Mouse (Mus musculus): ENCODE data around the gene Fam189a2. TPM values are rescaled to one million over a fixed set of nuclear protein-coding genes. Genes with fewer than 3 reads are reported as not detected.

Fam189a2 gene
- total and polyA plus RNA-seq, 3 experiments = not detected

DNA sequence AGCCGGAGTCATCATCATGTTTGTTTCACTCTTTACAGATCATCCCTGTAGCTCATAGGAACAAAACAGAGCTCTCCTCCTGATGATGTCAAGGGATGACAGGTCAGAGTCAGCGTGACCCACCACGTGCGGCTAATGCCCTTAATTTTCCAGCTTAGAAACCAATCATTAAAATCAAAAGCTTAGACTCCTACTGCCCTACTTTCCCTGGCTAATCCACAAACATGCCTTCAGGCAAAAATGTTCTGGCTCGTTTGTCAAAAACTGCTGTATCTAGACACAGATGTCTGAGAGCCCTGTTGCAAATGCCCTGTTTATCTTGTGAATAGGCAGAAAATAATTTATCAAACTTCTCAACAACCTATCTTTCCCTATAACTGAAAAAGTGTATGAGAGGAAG is 4.9 kb downstream of the Fam189a2 start:
- Histone ChIP-seq H3K4me3 (ENCODE audit: control insufficient read depth in 1 of 2, insufficient read depth in 1 of 2, low read depth in 2 of 2, low read length in 2 of 2) (no peak overlapping the region), H3K36me3 (ENCODE audit: control insufficient read depth in 1 of 2, insufficient read depth in 2 of 2, low read length in 2 of 2) (no peaks in the 10 kb centered on the region), H3K27me3 (ENCODE audit: control insufficient read depth in 1 of 2, insufficient read depth in 2 of 2, low read length in 2 of 2) (no peaks in the 10 kb centered on the region), H3K27ac (ENCODE audit: control insufficient read depth, low read depth, low read length) (no peak overlapping the region), H3K79me2 (ENCODE audit: control insufficient read depth, insufficient read depth, low read length, poor library complexity) (no peaks in the 10 kb centered on the region), H3K9me3 (replicated peaks; ENCODE audit: insufficient read depth, low read length) (no peaks in the 10 kb centered on the region), H3K9ac (ENCODE audit: control insufficient read depth, low read depth, low read length, poor library complexity, severe bottlenecking) (no peak overlapping the region), H3K4me1 (ENCODE audit: control insufficient read depth in 1 of 2, insufficient read depth in 2 of 2, low read length in 2 of 2) (no peaks in the 10 kb centered on the region)
- TF ChIP-seq EP300 (IDR thresholded peaks at IDR 0.05; ENCODE audit: low read depth in 1 of 2, low read length in 2 of 2) = no peak
- no peak for TF ChIP-seq MAX (IDR thresholded peaks at IDR 0.05; ENCODE audit: low read length)
- no peak for TF ChIP-seq SMC3 (IDR thresholded peaks at IDR 0.05; ENCODE audit: low read depth, low read length)
- no peak for TF ChIP-seq ZC3H11A (IDR thresholded peaks at IDR 0.05; ENCODE audit: low read depth, low read length)
- TF ChIP-seq GATA1 (IDR thresholded peaks at IDR 0.05; ENCODE audit: low read depth, low read length) = no peak
- TF ChIP-seq USF1 (IDR thresholded peaks at IDR 0.05; ENCODE audit: low read depth, low read length) = no peak
- no peak for TF ChIP-seq CTCF (IDR thresholded peaks at IDR 0.05 in 2 of 3, conservative IDR thresholded peaks at IDR 0.05 in 1 of 3; ENCODE audit: control insufficient read depth in 1 of 3, insufficient read depth in 1 of 3, low read depth in 2 of 3, low read length in 3 of 3, poor library complexity in 1 of 3, severe bottlenecking in 1 of 3)
- TF ChIP-seq POLR2A (IDR thresholded peaks at IDR 0.05; ENCODE audit: control insufficient read depth in 1 of 2, insufficient read depth in 1 of 2, low read depth in 1 of 2, low read length in 2 of 2, poor library complexity in 1 of 2) = no peak
- TF ChIP-seq ZKSCAN1 (IDR thresholded peaks at IDR 0.05; ENCODE audit: low read depth, low read length) = no peak
- TF ChIP-seq GABPA (IDR thresholded peaks at IDR 0.05; ENCODE audit: low read depth, low read length) = no peak
- no peak for TF ChIP-seq MXI1 (IDR thresholded peaks at IDR 0.05; ENCODE audit: low read depth, low read length)
- TF ChIP-seq MYC (IDR thresholded peaks at IDR 0.05; ENCODE audit: low read depth, low read length) = no peak
- TF ChIP-seq JUND (IDR thresholded peaks at IDR 0.05; ENCODE audit: low read depth, low read length) = no peak
- TF ChIP-seq SIN3A (IDR thresholded peaks at IDR 0.05; ENCODE audit: low read length) = no peak
- no peak for TF ChIP-seq TCF12 (IDR thresholded peaks at IDR 0.05; ENCODE audit: low read depth, low read length)
- DNase-seq (ENCODE audit: low read depth, low spot score) = no peak

DNA sequence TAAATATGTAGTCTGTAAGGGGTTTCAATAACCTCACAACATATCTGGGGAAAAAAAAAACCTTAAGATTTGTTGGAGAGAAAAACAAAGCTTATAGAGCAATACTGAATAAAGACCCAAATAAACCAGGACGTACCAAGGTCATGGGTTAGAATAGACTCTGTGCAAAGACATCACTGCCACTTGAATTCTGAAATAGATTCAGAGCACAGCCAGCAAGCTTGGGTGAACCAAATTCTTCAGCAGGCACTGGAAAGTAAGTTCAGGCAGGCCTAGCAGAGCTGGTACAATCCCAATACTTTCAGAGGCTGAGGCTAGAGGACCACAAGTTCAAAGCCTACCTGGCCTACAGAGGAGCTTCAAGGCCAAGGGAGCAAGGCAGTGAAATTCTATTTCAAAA is 6.2 kb downstream of the Fam189a2 start:
- H3K4me3 ChIP-seq (ENCODE audit: control insufficient read depth in 1 of 2, insufficient read depth in 1 of 2, low read depth in 2 of 2, low read length in 2 of 2) = no peak overlapping the region
- H3K9me3 ChIP-seq (replicated peaks; ENCODE audit: insufficient read depth, low read length) = no peaks in the 10 kb centered on the region
- no peak for TF ChIP-seq JUND (IDR thresholded peaks at IDR 0.05; ENCODE audit: low read depth, low read length)
- TF ChIP-seq MAZ (IDR thresholded peaks at IDR 0.05; ENCODE audit: low read depth, low read length) = no peak
- no peak for TF ChIP-seq GABPA (IDR thresholded peaks at IDR 0.05; ENCODE audit: low read depth, low read length)
- no peak for TF ChIP-seq EP300 (IDR thresholded peaks at IDR 0.05; ENCODE audit: low read depth in 1 of 2, low read length in 2 of 2)
- TF ChIP-seq SIN3A (IDR thresholded peaks at IDR 0.05; ENCODE audit: low read length) = no peak
- no peak for TF ChIP-seq MYB (IDR thresholded peaks at IDR 0.05; ENCODE audit: low read depth, low read length)
- no peak for TF ChIP-seq USF1 (IDR thresholded peaks at IDR 0.05; ENCODE audit: low read depth, low read length)
- no peak for TF ChIP-seq TBP (IDR thresholded peaks at IDR 0.05; ENCODE audit: low read depth, low read length)
- TF ChIP-seq ELF1 (IDR thresholded peaks at IDR 0.05; ENCODE audit: low read depth, low read length) = no peak
- TF ChIP-seq KAT2A (conservative IDR thresholded peaks at IDR 0.05; ENCODE audit: low read depth, low read length) = no peak
- no peak for TF ChIP-seq BHLHE40 (IDR thresholded peaks at IDR 0.05; ENCODE audit: borderline replicate concordance, low read depth, low read length)
- TF ChIP-seq E2F4 (IDR thresholded peaks at IDR 0.05; ENCODE audit: borderline replicate concordance, low read depth, low read length) = no peak
- TF ChIP-seq NELFE (IDR thresholded peaks at IDR 0.05; ENCODE audit: low read depth, low read length) = no peak
- H3K4me1 ChIP-seq (ENCODE audit: control insufficient read depth in 1 of 2, insufficient read depth in 2 of 2, low read length in 2 of 2) = no peaks in the 10 kb centered on the region
- H3K79me2 ChIP-seq (ENCODE audit: control insufficient read depth, insufficient read depth, low read length, poor library complexity) = no peaks in the 10 kb centered on the region
- H3K27me3 ChIP-seq (ENCODE audit: control insufficient read depth in 1 of 2, insufficient read depth in 2 of 2, low read length in 2 of 2) = no peaks in the 10 kb centered on the region
- no peak for DNase-seq (ENCODE audit: low read depth, low spot score)
- H3K36me3 ChIP-seq (ENCODE audit: control insufficient read depth in 1 of 2, insufficient read depth in 2 of 2, low read length in 2 of 2) = no peaks in the 10 kb centered on the region
- H3K9ac ChIP-seq (ENCODE audit: control insufficient read depth, low read depth, low read length, poor library complexity, severe bottlenecking) = no peak overlapping the region
- no peak overlapping the region for H3K27ac ChIP-seq (ENCODE audit: control insufficient read depth, low read depth, low read length)

All from MEL (cell line).